Mouse (Mus musculus) G1E (cell line): ENCODE results near the gene Nrn1.

Source experiments
- CTCF ChIP-seq: IDR thresholded peaks from 2 replicates; pipeline ENCODE4 v1.5.1; 2012; ENCODE audit warnings: low read depth, low read length, inconsistent platforms, mixed read lengths
- GATA1 ChIP-seq: IDR thresholded peaks from 2 replicates; pipeline ENCODE4 v1.6.1; 2012; ENCODE audit warnings: borderline replicate concordance, low read length, inconsistent platforms, mixed read lengths
- GATA2 ChIP-seq: IDR thresholded peaks from 2 replicates; pipeline ENCODE4 v1.6.1; 2012; ENCODE audit warnings: low read depth, low read length, inconsistent platforms, borderline replicate concordance
- TAL1 ChIP-seq: conservative IDR thresholded peaks from 2 replicates; pipeline ENCODE4 v1.6.1; 2012; ENCODE audit warnings: low read depth, low read length, inconsistent platforms, mixed read lengths

DNA sequence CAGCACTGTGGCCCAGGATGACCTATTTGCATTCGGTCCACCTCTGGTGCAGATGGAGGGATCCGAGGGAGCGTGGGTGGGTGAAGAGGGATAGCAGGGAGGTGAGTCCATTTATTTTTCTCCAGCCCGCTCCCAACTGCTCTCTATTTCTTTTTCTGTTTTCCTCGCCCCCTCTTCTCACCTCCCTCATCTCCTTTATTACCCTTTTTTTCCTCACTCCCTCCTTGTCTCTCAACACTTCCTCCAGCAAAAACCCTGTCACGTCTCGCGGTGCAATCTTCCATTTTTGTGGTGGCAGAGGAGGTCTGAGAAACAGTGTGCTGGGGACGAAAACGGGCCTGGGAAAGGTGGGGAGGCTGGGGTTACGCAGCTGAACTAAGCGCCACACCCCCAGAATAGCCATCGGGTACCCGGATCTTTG, 4.6 kb downstream of the Nrn1 start:
- TF ChIP-seq CTCF = no peak
- TF ChIP-seq GATA1 = no peak
- TF ChIP-seq GATA2 = no peak
- TF ChIP-seq TAL1 = no peak
